Mouse (Mus musculus) v-Abl transformed pro-B cells (cell line): ENCODE results near the gene Slc25a36.

Experiments
- in situ Hi-C, 2 experiments: fragments of 400-800 bp; cut with MboI; formaldehyde crosslinking; loops; one replicate each; pipeline ENCODE4 v1.15.1; 2025; ENCODE audit not compliant: unreplicated experiment in 2 of 2

Gene Slc25a36

DNA sequence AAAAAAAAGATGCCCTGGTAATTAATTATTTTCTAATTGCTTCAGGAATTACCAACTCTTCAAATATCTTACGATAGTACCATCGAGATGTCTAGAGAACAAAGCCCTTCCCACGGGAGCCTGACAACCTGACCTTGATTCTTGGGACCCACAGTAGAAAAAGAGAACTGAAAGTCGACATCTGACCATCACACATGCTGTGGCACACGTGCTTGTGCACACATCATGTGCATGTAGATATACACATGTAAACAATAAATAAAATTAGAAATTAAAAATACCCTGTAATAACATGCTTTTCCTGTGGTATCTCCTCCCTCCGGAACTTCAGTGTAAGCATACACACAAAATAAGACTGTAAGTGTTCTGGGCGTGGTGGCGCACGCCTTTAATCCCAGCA lies 49.3 kb downstream of the Slc25a36 start:
- in situ Hi-C loops = no loop called here

DNA sequence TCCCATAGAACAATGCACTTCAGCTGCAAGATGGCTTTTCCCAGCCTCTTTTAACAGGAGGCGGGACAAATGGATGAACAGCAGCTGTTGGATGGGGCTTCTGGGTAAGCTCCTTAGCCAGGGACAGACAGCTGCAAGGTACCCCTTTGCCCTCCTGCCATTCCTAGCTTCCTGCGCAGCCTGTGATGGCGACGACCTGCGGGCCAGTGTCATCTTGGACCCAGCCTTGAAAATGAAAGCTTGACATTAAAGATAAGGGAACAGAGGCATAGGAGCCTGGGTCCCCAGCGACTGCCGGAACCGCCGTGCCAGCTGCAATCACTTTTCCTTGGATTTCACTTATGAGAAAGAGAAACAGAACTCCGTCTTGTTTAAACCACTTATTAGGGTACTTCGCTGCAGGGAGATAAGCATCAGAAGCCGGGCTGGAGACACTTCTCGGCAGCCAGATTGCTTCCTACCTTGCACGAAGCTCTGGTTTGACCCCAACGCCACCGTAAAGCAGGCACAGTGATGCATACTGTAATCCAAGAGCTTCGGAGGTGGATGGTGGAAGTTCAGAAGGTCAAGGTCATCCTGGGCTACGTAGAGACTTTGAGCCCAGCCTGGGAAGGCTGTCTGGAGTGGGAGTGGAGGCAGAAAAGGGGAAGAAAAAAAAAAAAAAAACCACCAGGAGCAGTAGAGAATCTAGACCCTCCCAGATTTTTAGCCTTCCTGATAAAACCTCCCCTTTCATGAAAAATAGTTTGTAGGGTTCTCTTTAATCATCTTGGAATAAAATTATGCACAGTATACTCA lies 54.2 kb downstream of the Slc25a36 start:
- in situ Hi-C loops = no loop called here

DNA sequence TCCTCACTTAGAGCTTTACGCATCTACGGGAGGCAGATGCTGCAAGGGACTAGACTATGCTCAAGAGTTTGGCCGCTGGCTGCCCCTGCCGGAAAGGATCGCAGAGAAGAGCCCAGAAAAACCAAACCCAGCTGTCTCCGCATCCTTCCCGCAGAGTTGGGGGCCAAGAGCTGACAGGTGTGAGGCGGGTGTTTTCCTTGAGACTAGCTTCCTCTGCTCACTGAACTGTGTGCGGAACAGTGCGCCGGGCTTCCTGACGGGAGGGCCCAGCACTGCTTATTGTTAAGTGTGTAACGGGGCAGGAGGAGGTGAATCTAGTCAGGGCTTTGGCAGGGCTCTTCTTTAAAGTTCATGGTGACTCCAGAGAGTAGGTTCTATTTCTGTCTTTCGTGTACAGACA lies 55.1 kb downstream of the Slc25a36 start:
- in situ Hi-C loops = no loop called here

DNA sequence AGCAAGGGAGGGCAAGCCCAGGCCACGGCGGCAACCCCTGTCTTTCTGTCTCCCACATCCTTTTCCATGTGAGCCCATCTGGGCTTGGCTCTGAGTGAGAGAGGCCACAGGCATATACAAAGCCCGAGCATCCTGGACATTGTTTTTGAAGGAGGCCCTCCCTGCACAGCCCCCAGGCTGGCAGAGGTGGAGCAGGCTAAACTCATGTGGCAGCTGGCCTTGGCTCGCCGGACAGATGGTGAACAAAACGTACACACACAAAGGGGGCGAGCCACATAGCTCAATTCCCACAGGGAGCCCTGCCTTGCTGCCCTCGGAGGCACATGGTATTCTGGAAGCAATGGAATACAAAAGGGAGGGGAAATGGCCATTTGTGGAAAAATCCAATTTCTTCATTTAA lies 59.8 kb downstream of the Slc25a36 start:
- in situ Hi-C loops = no loop called here

DNA sequence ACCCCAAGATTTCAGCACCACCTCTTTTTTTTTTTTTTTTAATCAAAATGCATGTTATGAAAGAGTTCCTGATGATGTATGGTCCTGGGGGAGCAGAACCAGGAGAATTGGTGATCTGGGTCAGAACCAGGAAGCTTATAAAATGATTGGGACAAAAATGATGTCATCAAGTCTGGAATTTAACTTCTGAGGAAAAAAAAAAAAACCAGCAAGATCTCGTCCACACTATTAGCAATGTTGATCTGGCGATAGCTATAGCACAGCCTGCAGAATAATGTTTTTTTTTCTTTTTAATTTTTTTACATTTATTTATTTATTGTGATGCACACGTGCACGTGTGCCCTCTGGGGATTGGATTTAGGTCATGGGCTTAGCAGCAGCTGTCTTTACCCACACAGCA lies 64.7 kb downstream of the Slc25a36 start:
- in situ Hi-C loops = no loop called here

DNA sequence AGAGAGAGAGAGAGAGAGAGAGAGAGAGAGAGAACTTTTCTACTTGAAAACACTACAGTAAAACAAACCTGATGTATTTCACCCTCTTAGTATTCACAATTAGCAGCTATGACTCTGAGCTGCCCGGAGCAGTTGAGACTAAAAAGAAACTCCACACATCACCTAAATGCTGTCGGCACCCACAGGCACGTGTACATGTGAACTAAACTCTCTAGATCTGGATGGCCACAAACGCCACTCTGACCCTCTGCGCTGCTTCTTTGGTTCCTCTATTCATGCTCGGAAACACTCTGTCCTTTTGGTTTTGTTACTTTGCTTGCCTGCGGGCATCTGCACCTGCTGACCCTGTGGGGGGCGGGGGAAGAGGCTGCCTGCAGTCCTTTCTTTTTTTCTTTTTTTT lies 69.3 kb downstream of the Slc25a36 start:
- in situ Hi-C loops = no loop called here

DNA sequence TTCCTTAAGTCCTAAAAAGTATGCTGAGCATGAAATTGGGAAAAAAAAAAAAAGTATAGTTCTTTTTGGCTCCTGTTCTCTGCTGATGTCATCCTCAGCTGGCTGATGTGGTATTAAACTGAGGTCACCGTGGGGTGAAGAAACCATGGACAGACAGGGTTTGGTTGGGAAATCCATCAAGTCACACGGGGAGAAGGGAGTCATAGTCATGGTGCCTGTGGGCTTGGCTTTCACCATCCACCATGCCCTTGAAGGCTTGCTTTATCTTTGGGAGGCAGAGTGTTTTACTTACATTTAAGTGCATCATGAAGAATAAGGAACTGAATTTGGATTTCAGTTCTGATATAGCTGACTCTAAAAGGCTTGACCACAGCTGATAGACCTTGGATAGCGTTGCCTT lies 72.9 kb downstream of the Slc25a36 start:
- in situ Hi-C loops = no loop called here

DNA sequence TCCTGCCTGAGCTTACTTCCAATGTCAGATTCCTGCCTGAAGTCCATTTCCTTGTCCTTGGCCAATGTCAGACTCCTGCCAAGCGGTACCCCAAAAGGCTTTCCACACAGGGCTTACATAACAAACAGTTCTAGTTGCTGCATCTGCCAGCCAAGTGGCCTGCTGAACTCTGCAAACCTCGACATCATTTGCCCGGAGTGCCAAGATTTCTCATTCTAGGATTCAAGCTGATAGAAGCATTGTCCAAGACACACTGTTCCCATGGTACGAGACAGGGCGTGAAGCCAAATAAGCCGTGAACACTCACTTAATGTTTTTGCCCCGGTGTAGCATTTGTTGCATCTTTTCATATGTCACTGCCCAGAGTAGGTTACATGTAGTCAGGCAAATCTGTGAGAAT lies 74.3 kb downstream of the Slc25a36 start:
- in situ Hi-C loops = no loop called here

DNA sequence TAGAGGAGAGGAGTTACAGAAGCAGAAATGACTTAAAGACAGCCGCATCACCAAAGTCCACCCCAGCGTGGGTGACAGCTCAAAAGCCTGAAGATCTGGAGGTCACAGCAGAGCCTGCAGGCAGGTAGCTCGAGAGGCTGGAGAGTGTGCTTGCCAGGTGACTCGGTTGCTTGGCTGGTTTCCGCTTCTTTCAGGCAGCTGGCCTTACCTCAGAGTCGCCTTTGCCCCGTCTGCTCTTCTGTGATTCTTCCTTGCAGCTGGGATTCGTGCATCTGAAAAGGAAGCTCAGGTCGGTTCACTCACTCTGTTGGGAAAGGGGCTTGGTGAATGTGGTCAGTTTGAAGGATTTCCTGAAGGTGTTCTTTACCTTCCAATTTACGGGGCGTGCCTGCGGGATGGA lies 83.6 kb downstream of the Slc25a36 start:
- in situ Hi-C loops = no loop called here

DNA sequence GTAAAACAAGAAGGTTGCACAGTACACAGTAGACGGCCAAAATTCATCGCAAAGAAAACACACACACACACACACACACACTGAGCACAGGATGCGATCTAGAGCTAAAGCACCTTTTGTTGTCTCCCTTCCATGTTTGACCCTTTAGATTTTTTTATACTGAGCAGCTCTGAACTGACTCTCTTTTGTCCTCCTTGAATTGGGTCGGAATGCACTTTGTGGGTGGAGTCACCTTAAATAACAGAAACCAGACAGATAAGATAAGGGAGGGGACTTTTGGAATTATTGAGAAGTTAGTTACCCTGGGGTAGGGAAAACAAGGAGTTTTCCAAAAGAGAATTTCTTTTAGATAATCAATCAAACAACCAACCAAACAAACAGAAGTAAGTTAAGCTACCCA lies 85.0 kb downstream of the Slc25a36 start:
- in situ Hi-C loops = no loop called here
